Mouse (Mus musculus) hindbrain, embryonic 13.5 days (tissue): ENCODE data around the gene Tyw3. TPM values are rescaled to one million over a fixed set of nuclear protein-coding genes. Genes with fewer than 3 reads are reported as not detected.

Experiments
- ATAC-seq: fragments of 200-750 bp; cut with Nextera tagmentation; 2 replicates; pipeline ENCODE4 v1.8.0; 2017; ENCODE audit warnings: moderate TSS enrichment; ENCODE audit not compliant: low FRiP score
- H3K27ac ChIP-seq: fragments of 300-500 bp; sonication (generic); 2 replicates; pipeline ENCODE4 v1.5.1; 2015; ENCODE audit warnings: inconsistent platforms, mild to moderate bottlenecking, moderate library complexity
- H3K27me3 ChIP-seq: fragments of 300-500 bp; sonication (generic); 2 replicates; pipeline ENCODE4 v1.6.1; 2015; ENCODE audit warnings: mild to moderate bottlenecking, inconsistent platforms
- H3K36me3 ChIP-seq: fragments of 300-500 bp; sonication (generic); 2 replicates; pipeline ENCODE4 v1.6.1; 2015; ENCODE audit warnings: mild to moderate bottlenecking, inconsistent platforms
- H3K4me1 ChIP-seq: fragments of 300-500 bp; sonication (generic); replicated peaks from 2 replicates; pipeline ENCODE4 v1.6.1; 2015; ENCODE audit warnings: inconsistent platforms
- H3K4me2 ChIP-seq: fragments of 300-500 bp; sonication (generic); 2 replicates; pipeline ENCODE4 v1.6.1; 2015; ENCODE audit warnings: inconsistent platforms, mild to moderate bottlenecking, moderate library complexity
- H3K4me3 ChIP-seq: fragments of 300-500 bp; sonication (generic); 2 replicates; pipeline ENCODE4 v1.5.1; 2015; ENCODE audit warnings: mild to moderate bottlenecking, inconsistent platforms
- H3K9ac ChIP-seq: fragments of 300-500 bp; sonication (generic); 2 replicates; pipeline ENCODE4 v1.6.1; 2015; ENCODE audit warnings: mild to moderate bottlenecking, inconsistent platforms
- H3K9me3 ChIP-seq: fragments of 300-500 bp; sonication (generic); 2 replicates; pipeline ENCODE4 v1.6.1; 2016; ENCODE audit warnings: inconsistent platforms
- WGBS: fragments of 180-500 bp; shearing (Covaris S2); methylation state at CpG from one replicate; pipeline ENCODE4 v1.1.7; 2015; 5-methylcytosine and 5-hydroxymethylcytosine counted together
- polyA plus RNA-seq: library from polyadenylated mRNA; unstranded; fragments of >200 nt; fragmentation: Nextera tagmentation; extraction: Ambion mirVana; gene quantifications from 2 replicates; pipeline ENCODE4 v1.2.1, GENCODE M21; 2015

Tyw3 gene
- polyA plus RNA-seq, 1 experiment from 2014 or later: 13.5 TPM

GRCm38 (mm10) chr3:154594156-154594555, 2.7 kb downstream of the Tyw3 start:
- no peak overlapping the region for H3K9ac ChIP-seq
- no peak overlapping the region for H3K27ac ChIP-seq
- H3K36me3 ChIP-seq: peaks cover 48% of the 10 kb centered on the region
- no peaks in the 10 kb centered on the region for H3K27me3 ChIP-seq
- peaks cover 10% of the 10 kb centered on the region for H3K4me1 ChIP-seq
- no peaks in the 10 kb centered on the region for H3K9me3 ChIP-seq
- WGBS: 96% methylated on average over 6 of the region's 6 CpGs
- H3K4me3 ChIP-seq: no peak overlapping the region
- no peak overlapping the region for H3K4me2 ChIP-seq
- no peak for ATAC-seq

DNA sequence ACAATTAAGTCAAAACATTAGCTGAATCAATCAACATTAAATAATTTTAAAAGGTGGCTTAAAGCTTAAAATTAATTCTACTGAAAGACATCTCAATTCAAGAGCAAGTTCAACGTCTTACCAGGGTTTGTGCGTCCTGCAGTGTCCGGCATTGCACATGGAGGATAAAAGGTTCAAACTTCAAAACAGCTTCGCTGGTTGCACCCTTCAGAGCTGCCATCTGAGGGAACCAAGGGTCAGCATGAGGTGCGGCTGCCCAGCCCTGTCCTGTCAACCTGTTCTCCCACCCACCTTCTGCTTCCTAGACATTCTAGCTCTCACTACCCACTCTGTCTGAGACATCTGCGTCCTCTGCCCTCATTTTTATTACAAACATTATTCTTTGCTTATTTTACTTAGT, 3.3 kb downstream of the Tyw3 start:
- Histone ChIP-seq H3K9me3 (no peaks in the 10 kb centered on the region), H3K27me3 (no peaks in the 10 kb centered on the region), H3K9ac (no peak overlapping the region), H3K4me1 (peaks cover 10% of the 10 kb centered on the region), H3K4me3 (no peak overlapping the region), H3K4me2 (no peak overlapping the region), H3K27ac (no peak overlapping the region), H3K36me3 (peaks cover 48% of the 10 kb centered on the region)
- WGBS: 90% methylated on average over 6 of the region's 6 CpGs
- no peak for ATAC-seq

GRCm38 (mm10) chr3:154591621-154592020, 5.3 kb downstream of the Tyw3 start:
- Histone ChIP-seq H3K4me3 (no peak overlapping the region), H3K4me1 (peaks cover 4% of the 10 kb centered on the region; the same call in 1 of the 2 replicates), H3K36me3 (peaks cover 68% of the 10 kb centered on the region), H3K27me3 (no peaks in the 10 kb centered on the region), H3K27ac (no peak overlapping the region), H3K9me3 (no peaks in the 10 kb centered on the region), H3K9ac (no peak overlapping the region), H3K4me2 (no peak overlapping the region)
- 95% methylated on average over 3 of the region's 3 CpGs for WGBS
- no peak for ATAC-seq

DNA sequence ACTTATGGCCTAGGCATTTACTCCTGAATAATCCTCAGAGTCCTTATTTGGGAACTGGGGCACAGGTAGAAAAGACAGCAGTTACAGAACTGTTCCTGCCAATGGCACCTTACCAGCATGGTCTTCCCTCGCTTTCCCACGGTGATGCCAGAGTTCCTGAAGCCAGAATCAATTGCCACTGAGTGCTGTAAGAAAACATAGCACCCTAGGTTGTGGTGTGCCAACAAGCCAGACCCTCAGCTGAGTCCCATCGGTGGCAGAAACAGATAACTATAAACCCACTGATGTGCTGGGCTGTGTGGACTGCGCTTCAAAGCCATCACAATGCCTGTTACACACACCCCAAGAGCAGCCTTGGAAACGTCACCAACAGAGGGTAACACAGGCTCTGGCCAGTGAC, 5.9 kb downstream of the Tyw3 start:
- WGBS: 94% methylated on average over 5 of the region's 5 CpGs
- peaks cover 72% of the 10 kb centered on the region for H3K36me3 ChIP-seq
- no peak overlapping the region for H3K9ac ChIP-seq
- ATAC-seq: no peak
- H3K27ac ChIP-seq: no peak overlapping the region
- no peaks in the 10 kb centered on the region for H3K4me1 ChIP-seq
- no peaks in the 10 kb centered on the region for H3K27me3 ChIP-seq
- no peak overlapping the region for H3K4me3 ChIP-seq
- no peaks in the 10 kb centered on the region for H3K9me3 ChIP-seq
- H3K4me2 ChIP-seq: no peak overlapping the region

- Histone ChIP-seq H3K4me3 (no peak overlapping the region), H3K27me3 (no peaks in the 10 kb centered on the region), H3K27ac (no peak overlapping the region), H3K9me3 (no peaks in the 10 kb centered on the region), H3K9ac (no peak overlapping the region), H3K36me3 (peaks cover 57% of the 10 kb centered on the region), H3K4me2 (no peak overlapping the region), H3K4me1 (no peaks in the 10 kb centered on the region)
- 92% methylated on average over 8 of the region's 8 CpGs for WGBS
- no peak for ATAC-seq
These were observed 12.6 kb downstream of the Tyw3 start for GRCm38 (mm10) chr3:154584351-154584750.

GRCm38 (mm10) chr3:154577895-154578294, 19.0 kb downstream of the Tyw3 start:
- Histone ChIP-seq H3K4me2 (no peak overlapping the region), H3K36me3 (peaks cover 26% of the 10 kb centered on the region), H3K27ac (no peak overlapping the region), H3K4me1 (no peaks in the 10 kb centered on the region), H3K4me3 (no peak overlapping the region), H3K27me3 (no peaks in the 10 kb centered on the region), H3K9ac (no peak overlapping the region), H3K9me3 (no peaks in the 10 kb centered on the region)
- ATAC-seq: no peak
- WGBS: 97% methylated on average over 8 of the region's 8 CpGs

DNA sequence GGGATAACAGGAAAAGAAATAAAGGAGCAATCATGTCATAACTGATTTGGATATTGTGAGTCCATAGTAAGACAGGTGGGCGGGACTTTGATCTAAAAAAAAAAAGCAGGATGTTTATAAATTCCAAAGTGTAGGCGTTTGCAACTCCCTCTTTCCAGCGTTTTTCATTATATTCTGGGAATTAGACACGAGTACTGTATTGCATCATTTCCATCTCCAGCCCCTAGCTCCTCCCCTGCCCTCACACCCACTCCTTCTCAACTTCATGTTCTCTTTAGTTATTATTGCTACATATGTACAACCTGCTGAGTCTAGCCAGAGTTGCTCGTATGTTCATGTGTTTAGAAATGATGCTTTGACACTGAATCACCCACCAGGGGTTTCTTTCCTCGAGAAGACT, 23.2 kb downstream of the Tyw3 start:
- peaks cover 8% of the 10 kb centered on the region; the same call in 1 of the 2 replicates for H3K4me1 ChIP-seq
- H3K36me3 ChIP-seq: peaks cover 7% of the 10 kb centered on the region
- 67% methylated on average over 6 of the region's 6 CpGs for WGBS
- H3K9me3 ChIP-seq: no peaks in the 10 kb centered on the region
- no peak overlapping the region for H3K27ac ChIP-seq
- H3K4me2 ChIP-seq: no peak overlapping the region
- H3K9ac ChIP-seq: no peak overlapping the region
- no peaks in the 10 kb centered on the region; the same call in 1 of the 2 replicates for H3K27me3 ChIP-seq
- no peak overlapping the region for H3K4me3 ChIP-seq
- ATAC-seq: no peak

- 0 out of 2 replicates have a peak, but pooled peaks cover under 1% of the 10 kb centered on the region for H3K36me3 ChIP-seq
- WGBS: 12% methylated on average over 12 of the region's 12 CpGs
- no peak overlapping the region for H3K9ac ChIP-seq
- ATAC-seq: peak; percentile 86
- H3K9me3 ChIP-seq: no peaks in the 10 kb centered on the region
- H3K4me2 ChIP-seq: no peak overlapping the region
- H3K4me3 ChIP-seq: no peak overlapping the region
- H3K27ac ChIP-seq: no peak overlapping the region
- H3K4me1 ChIP-seq: peaks cover 8% of the 10 kb centered on the region; the same call in 1 of the 2 replicates
- H3K27me3 ChIP-seq: no peaks in the 10 kb centered on the region; the same call in 1 of the 2 replicates
These were observed 24.4 kb downstream of the Tyw3 start for GRCm38 (mm10) chr3:154572341-154572972.

- peak overlapping the region; percentile 50 for H3K4me2 ChIP-seq
- H3K36me3 ChIP-seq: no peaks in the 10 kb centered on the region
- no peak overlapping the region for H3K27ac ChIP-seq
- 6% methylated on average over 12 of the region's 12 CpGs for WGBS
- H3K27me3 ChIP-seq: peaks cover 5% of the 10 kb centered on the region; the same call in 1 of the 2 replicates
- H3K9ac ChIP-seq: no peak overlapping the region
- peaks cover 8% of the 10 kb centered on the region; the same call in 1 of the 2 replicates for H3K4me1 ChIP-seq
- H3K9me3 ChIP-seq: no peaks in the 10 kb centered on the region
- H3K4me3 ChIP-seq: peak overlapping the region; percentile 19
- ATAC-seq: no peak
These were observed 26.1 kb downstream of the Tyw3 start for GRCm38 (mm10) chr3:154570786-154571185.

DNA sequence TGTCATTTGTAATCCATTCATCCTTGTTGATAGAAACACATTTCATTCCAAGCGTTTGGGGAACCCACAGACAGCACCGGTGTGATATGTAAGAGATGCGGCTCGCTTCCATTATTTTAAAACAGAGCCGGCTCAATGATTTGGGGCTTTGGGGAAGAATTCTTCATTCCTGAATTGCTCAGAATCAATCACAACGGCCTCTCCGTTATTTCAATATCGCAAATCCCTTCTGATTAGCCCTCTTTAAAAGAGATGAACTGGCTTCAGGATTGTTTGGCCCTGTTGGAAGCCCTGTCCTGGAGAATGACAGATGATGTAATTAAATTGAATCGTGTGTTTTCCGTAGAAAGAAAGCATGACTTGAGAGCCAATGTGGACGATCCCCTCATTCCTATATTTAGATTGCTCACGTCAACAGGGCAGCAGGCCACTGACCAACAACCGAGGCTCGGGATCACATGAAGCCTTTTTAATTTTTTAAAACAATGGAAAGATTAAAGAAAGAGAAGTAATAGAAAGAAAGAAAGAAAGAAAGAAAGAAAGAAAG, 26.8 kb downstream of the Tyw3 start:
- WGBS: 22% methylated on average over 14 of the region's 14 CpGs
- H3K4me3 ChIP-seq: no peak overlapping the region

DNA sequence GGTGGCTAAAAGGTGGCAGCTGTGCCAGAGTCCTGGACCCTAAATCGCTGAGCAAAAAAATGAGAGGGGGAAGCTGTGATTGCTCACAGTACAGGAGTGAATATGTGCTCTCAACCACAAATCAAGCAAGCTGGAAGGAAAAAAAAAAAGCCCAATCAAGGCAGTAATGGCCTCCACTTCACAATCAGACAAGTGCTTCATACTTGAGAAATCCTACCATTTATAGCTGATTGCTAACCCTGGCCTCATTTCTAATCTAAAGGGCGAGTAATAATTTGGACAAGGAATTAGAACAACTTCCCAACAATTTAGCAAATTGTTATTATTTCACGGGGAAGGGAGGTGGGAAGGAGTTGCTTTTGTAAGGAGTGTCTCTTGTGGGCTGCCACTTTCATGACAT, 31.5 kb downstream of the Tyw3 start:
- Histone ChIP-seq H3K4me2 (no peak overlapping the region), H3K36me3 (no peaks in the 10 kb centered on the region), H3K4me1 (peaks cover 2% of the 10 kb centered on the region; the same call in 1 of the 2 replicates), H3K27me3 (0 out of 2 replicates have a peak, but pooled peaks cover 11% of the 10 kb centered on the region), H3K9me3 (no peaks in the 10 kb centered on the region), H3K27ac (no peak overlapping the region), H3K9ac (no peak overlapping the region), H3K4me3 (no peak overlapping the region)
- WGBS: 75% methylated on average over 3 of the region's 3 CpGs
- no peak for ATAC-seq

More for the DNA sequence above, 26.8 kb downstream of the Tyw3 start:
- no peak overlapping the region for H3K9ac ChIP-seq
- no peak for ATAC-seq
- H3K27ac ChIP-seq: no peak overlapping the region
- peaks cover 5% of the 10 kb centered on the region; the same call in 1 of the 2 replicates for H3K27me3 ChIP-seq
- no peaks in the 10 kb centered on the region for H3K9me3 ChIP-seq
- H3K36me3 ChIP-seq: no peaks in the 10 kb centered on the region
- peak overlapping the region; percentile 25 for H3K4me2 ChIP-seq
- H3K4me1 ChIP-seq: peaks cover 8% of the 10 kb centered on the region; the same call in 1 of the 2 replicates

- Histone ChIP-seq H3K9ac (no peak overlapping the region), H3K4me1 (no peaks in the 10 kb centered on the region), H3K36me3 (no peaks in the 10 kb centered on the region), H3K4me3 (no peak overlapping the region), H3K9me3 (no peaks in the 10 kb centered on the region), H3K27me3 (0 out of 2 replicates have a peak, but pooled peaks cover 11% of the 10 kb centered on the region), H3K27ac (no peak overlapping the region), H3K4me2 (no peak overlapping the region)
- ATAC-seq: no peak
- WGBS: 96% methylated on average over 3 of the region's 3 CpGs
These were observed 34.7 kb downstream of the Tyw3 start for GRCm38 (mm10) chr3:154562192-154562591.

- ATAC-seq: peak; percentile 64
- H3K9ac ChIP-seq: no peak overlapping the region
- H3K4me1 ChIP-seq: peaks cover 32% of the 10 kb centered on the region
- no peaks in the 10 kb centered on the region for H3K36me3 ChIP-seq
- H3K9me3 ChIP-seq: no peaks in the 10 kb centered on the region
- peaks cover 26% of the 10 kb centered on the region for H3K27me3 ChIP-seq
- H3K27ac ChIP-seq: peak overlapping the region; percentile 20; the same call in 1 of the 2 replicates
- no peak overlapping the region for H3K4me3 ChIP-seq
- no peak overlapping the region for H3K4me2 ChIP-seq
- 27% methylated on average over 5 of the region's 5 CpGs for whole genome bisulfite sequencing
These were observed 45.9 kb downstream of the Tyw3 start for GRCm38 (mm10) chr3:154551035-154551411.
